Mouse (Mus musculus): ENCODE data around the gene Zfyve9. TPM values are rescaled to one million over a fixed set of nuclear protein-coding genes. Genes with fewer than 3 reads are reported as not detected.

The Zfyve9 gene
- polyA plus RNA-seq (2015; fragmentation: Nextera tagmentation; extraction: Ambion mirVana) = 5.6 and 6.1 TPM in 2 replicates

DNA sequence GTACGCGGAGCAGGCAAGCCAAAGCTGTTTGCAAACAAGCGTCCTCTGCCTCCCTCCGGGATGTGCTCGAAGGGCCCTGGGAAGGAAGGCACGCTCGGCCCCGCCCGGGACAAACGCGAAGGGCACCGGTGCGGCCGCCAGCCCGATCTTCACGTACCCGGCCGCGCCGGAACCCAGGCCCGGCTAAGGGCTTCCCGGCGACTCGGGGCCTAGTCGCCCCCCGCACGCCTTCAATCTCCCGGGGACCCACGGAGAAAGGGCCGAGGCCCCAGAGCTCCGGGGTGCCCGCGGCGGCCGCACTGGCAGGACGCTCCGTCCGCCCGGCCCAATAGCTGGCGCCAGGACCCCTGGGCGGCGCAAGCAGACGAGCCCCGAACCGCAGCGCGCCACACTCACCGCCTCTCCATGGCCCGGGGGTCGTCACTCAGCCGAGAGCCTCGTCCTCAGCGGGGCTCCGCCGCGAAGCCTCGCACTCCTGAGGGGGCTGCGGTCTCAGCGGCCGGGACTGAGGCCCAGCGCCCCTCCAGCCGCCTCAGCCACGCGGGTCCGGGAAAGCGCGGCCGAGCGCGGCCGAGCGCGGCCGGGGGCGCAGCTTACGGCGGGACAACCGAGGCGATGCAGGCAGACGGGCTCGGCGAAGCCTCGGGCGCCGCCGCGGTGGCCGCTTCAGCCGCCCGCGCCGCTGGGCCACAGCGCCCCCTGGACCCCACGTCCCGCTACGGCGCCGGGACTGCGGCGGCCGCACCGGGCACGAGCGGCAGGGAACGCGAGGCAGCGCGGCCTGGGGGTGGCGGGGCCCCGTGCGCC is at the start of gene Zfyve9:
Gene Zfyve9 (minus strand): TSS at position 742 of the 807 bp plus-strand sequence.
- Histone ChIP-seq H3K4me2 (replicated peaks) (peak within 1 kb of the TSS; percentile 70), H3K27ac (peak within 1 kb of the TSS; percentile 98), H3K4me3 (replicated peaks) (peak within 1 kb of the TSS; percentile 92), H3K9me3 (no peaks in the 10 kb centered on the region), H3K27me3 (no peaks in the 10 kb centered on the region), H3K9ac (replicated peaks) (peak within 1 kb of the TSS; percentile 96), H3K4me1 (replicated peaks) (peaks cover 6% of the 10 kb centered on the region), H3K36me3 (no peaks in the 10 kb centered on the region)
- ATAC-seq = peak; percentile 94
- 1% methylated on average over 77 of the region's 111 CpGs for WGBS

DNA sequence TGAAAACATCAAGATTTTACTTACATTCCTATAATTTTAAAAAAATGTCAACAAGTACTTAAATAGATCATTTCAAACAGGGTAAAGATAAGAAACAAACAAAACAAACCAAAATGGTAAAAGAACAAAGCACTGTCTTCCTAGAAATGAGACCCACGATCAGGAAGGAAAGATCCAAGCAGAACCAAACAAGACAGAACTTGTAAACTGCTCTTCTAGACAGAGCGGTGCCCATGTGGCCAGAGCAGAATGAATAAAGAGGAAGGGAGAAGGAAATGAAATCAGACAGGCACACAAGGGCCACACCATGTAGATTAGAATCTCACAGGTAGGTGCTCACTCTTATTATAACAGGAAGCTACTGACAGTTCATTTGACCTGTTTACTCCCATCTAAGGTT is 46.0 kb upstream of the Zfyve9 start:
- H3K4me3 ChIP-seq (replicated peaks) = no peak overlapping the region
- no peaks in the 10 kb centered on the region for H3K9me3 ChIP-seq
- peaks cover 14% of the 10 kb centered on the region for H3K4me1 ChIP-seq (replicated peaks)
- H3K36me3 ChIP-seq = peaks cover 71% of the 10 kb centered on the region
- H3K27ac ChIP-seq = no peak overlapping the region
- H3K9ac ChIP-seq (replicated peaks) = no peak overlapping the region
- WGBS = 93% methylated on average over 2 of the region's 2 CpGs
- no peak for ATAC-seq
- no peaks in the 10 kb centered on the region for H3K27me3 ChIP-seq
- no peak overlapping the region for H3K4me2 ChIP-seq (replicated peaks)

DNA sequence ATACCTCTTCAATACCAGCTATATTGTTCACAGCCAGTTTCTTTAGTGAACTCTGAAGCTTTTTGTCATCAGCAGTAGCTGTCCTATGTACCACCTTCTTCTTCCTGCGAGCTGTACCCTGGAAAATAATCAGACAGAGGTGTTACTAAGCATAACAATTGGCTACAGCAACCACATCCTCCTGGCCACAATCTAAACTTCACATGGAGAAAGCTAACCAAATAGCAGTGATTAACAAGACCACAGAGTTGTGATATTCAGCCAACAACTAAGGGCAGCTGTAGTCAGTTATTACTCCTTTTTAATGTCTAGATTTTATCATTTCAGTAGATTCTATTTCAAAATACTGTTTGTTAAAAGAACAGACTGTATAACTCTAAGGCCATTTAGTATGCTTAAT is 45.5 kb upstream of the Zfyve9 start:
- no peak overlapping the region for H3K9ac ChIP-seq (replicated peaks)
- no peak overlapping the region for H3K4me2 ChIP-seq (replicated peaks)
- no peaks in the 10 kb centered on the region for H3K27me3 ChIP-seq
- H3K27ac ChIP-seq = no peak overlapping the region
- no peak overlapping the region for H3K4me3 ChIP-seq (replicated peaks)
- H3K4me1 ChIP-seq (replicated peaks) = peaks cover 9% of the 10 kb centered on the region
- WGBS = 94% methylated on average over 1 of the region's 1 CpGs
- H3K36me3 ChIP-seq = peaks cover 73% of the 10 kb centered on the region
- no peaks in the 10 kb centered on the region for H3K9me3 ChIP-seq
- no peak for ATAC-seq

DNA sequence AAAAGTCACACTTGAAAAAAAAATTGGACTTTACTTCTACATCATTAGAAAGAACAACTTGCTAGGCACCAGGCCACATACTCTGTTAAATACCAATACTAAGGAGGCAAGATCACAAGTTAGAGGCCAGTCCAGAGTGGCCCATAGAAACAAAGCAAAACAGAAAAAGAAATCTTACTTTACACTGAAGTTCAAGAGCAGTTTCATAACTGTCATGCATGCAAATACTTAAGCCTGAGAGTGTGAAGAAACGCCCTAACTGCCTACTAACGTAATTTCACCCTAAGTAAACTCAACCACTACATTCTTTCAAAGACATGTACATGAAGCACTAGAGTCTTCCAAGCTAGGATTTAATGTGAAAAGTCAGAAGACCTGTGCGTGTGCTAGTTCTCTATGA is 45.1 kb upstream of the Zfyve9 start:
- Histone ChIP-seq H3K4me2 (replicated peaks) (no peak overlapping the region), H3K27ac (no peak overlapping the region), H3K4me3 (replicated peaks) (no peak overlapping the region), H3K36me3 (peaks cover 77% of the 10 kb centered on the region), H3K9me3 (no peaks in the 10 kb centered on the region), H3K4me1 (replicated peaks) (peaks cover 5% of the 10 kb centered on the region), H3K9ac (replicated peaks) (no peak overlapping the region), H3K27me3 (no peaks in the 10 kb centered on the region)
- no peak for ATAC-seq
- WGBS = 97% methylated on average over 3 of the region's 3 CpGs

DNA sequence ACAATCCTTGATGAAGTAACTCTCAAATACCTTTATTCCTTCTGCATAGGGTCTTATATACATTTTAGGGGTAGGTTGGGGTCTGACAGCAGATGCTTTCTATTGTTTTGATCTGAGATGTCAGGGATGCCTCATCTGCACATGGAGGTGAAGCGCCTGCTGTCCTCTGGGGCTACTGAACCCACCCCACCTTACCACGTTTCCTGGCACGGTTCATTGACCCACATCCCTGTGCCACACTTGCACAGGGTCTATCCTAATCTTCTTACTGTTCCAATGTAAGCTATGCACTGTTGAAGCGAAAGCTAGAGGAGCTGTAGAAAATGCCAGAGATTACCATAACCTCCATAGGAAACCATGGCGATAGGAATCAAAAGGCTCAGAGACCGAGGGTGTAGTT is 31.0 kb upstream of the Zfyve9 start:
- H3K27me3 ChIP-seq = no peaks in the 10 kb centered on the region
- no peak overlapping the region for H3K4me3 ChIP-seq (replicated peaks)
- peak; percentile 50; the same call in 1 of the 2 replicates for ATAC-seq
- H3K9ac ChIP-seq (replicated peaks) = no peak overlapping the region
- H3K9me3 ChIP-seq = no peaks in the 10 kb centered on the region
- no peak overlapping the region for H3K27ac ChIP-seq
- peaks cover 12% of the 10 kb centered on the region for H3K36me3 ChIP-seq
- WGBS = 49% methylated on average over 6 of the region's 6 CpGs
- no peaks in the 10 kb centered on the region for H3K4me1 ChIP-seq (replicated peaks)
- H3K4me2 ChIP-seq (replicated peaks) = no peak overlapping the region

DNA sequence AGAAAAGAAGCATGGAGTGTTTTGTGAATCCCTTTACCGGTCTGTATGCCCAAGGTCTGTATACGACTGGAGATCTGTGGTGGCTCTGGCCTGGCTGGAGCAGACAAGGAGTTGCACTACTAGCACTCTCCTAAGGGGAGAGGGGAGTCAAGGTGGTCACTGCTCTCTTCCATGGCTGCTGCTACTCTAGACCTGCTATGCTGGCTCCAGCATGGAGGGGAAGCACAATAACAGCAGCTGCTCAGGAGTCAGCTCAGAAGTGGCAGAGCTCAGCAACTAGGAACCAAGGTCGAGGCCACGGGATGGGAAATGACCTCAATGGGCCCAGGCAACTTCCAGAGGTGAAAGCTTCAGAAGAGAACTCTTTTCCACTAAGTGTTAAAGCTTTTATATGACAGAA is 30.5 kb upstream of the Zfyve9 start:
- no peaks in the 10 kb centered on the region for H3K9me3 ChIP-seq
- no peaks in the 10 kb centered on the region for H3K4me1 ChIP-seq (replicated peaks)
- no peaks in the 10 kb centered on the region for H3K27me3 ChIP-seq
- H3K36me3 ChIP-seq = peaks cover 12% of the 10 kb centered on the region
- no peak overlapping the region for H3K27ac ChIP-seq
- no peak for ATAC-seq
- H3K4me2 ChIP-seq (replicated peaks) = no peak overlapping the region
- no peak overlapping the region for H3K9ac ChIP-seq (replicated peaks)
- H3K4me3 ChIP-seq (replicated peaks) = no peak overlapping the region
- WGBS = 76% methylated on average over 4 of the region's 4 CpGs

DNA sequence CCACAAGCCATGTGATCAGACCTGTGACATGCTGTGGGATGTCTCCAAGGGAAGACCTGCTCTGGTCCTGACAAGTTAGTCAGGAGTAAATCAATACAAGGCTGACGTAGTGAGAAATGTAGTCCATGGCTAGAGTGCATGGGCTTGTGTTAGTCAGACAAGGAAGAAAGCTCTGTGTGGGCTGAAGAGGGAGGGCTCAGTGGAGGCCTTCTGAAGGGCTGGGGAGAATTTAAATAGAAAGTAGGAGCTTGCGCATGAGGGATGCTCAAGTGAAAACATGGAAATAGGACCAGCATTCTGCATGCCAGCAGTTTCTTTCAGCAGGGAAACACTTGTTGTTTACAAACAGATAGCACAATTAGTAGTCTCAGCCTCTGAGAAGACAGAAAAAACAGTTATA is 22.9 kb upstream of the Zfyve9 start:
- H3K4me2 ChIP-seq (replicated peaks) = no peak overlapping the region
- no peaks in the 10 kb centered on the region for H3K4me1 ChIP-seq (replicated peaks)
- WGBS = 81% methylated on average over 2 of the region's 2 CpGs
- H3K36me3 ChIP-seq = no peaks in the 10 kb centered on the region
- no peak for ATAC-seq
- H3K27ac ChIP-seq = no peak overlapping the region
- no peaks in the 10 kb centered on the region for H3K27me3 ChIP-seq
- H3K9me3 ChIP-seq = no peaks in the 10 kb centered on the region
- H3K4me3 ChIP-seq (replicated peaks) = no peak overlapping the region
- H3K9ac ChIP-seq (replicated peaks) = no peak overlapping the region

DNA sequence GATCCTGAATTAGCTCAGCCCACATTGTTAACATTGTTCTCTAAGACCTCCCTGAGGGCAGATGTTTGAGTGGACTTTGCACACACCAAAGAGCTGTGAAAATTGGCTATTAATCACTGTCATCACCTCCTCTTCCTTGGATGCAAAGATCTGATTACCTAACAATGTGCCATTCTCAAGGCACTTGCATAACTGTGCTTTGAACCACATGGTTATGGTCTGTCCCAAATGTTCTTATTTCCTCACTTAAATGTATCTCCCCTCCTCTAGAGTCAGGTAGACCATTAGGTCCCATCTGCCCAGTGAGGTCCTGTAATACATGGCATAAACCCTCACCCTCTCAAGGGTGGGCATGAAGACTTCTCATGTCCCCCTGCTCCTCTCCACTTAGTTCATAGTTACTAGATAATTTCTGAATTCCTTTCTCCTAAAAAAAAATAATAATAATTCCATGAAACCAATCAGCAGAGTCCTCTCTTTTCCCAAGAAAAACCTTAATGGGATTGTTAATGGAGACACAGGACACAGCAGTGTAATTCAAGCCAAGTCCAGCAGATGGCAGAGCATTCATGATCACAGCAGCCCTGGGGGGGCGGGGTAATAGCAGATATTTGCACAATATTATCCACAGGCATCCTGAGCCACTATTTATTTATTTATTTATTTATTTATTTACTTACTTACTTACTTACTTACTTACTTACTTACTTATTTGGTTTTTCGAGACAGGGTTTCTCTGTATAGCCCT is 17.7 kb upstream of the Zfyve9 start:
- H3K4me1 ChIP-seq (replicated peaks) = no peaks in the 10 kb centered on the region
- WGBS = 56% methylated on average over 2 of the region's 2 CpGs
- no peaks in the 10 kb centered on the region for H3K9me3 ChIP-seq
- ATAC-seq = no peak
- H3K4me3 ChIP-seq (replicated peaks) = no peak overlapping the region
- no peak overlapping the region for H3K27ac ChIP-seq
- no peak overlapping the region for H3K4me2 ChIP-seq (replicated peaks)
- H3K36me3 ChIP-seq = no peaks in the 10 kb centered on the region
- no peak overlapping the region for H3K9ac ChIP-seq (replicated peaks)
- no peaks in the 10 kb centered on the region for H3K27me3 ChIP-seq

DNA sequence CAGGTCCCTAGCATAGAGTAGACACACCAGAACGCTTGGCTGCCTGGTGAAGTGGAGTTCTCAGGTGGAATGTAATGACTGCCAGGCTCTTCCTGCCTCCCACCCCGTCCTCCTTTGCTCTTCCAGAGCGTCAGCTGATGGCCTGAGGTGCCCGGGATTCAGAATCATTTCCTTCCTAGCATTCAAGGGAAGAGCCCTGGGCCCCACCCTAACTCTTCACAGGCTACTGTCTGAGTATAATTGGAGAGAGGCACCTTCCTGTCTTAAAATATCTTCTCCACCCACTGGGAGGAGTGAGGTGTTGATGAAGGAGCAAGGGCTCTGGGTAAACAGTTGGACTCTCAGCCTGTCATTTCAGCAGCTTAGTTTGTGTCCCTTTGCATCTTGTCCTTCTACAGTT is 16.1 kb upstream of the Zfyve9 start:
- no peak for ATAC-seq
- Histone ChIP-seq H3K36me3 (no peaks in the 10 kb centered on the region), H3K9me3 (no peaks in the 10 kb centered on the region), H3K9ac (replicated peaks) (no peak overlapping the region), H3K4me1 (replicated peaks) (no peaks in the 10 kb centered on the region), H3K4me3 (replicated peaks) (no peak overlapping the region), H3K27ac (no peak overlapping the region), H3K4me2 (replicated peaks) (no peak overlapping the region), H3K27me3 (no peaks in the 10 kb centered on the region)
- WGBS = 66% methylated on average over 4 of the region's 4 CpGs

DNA sequence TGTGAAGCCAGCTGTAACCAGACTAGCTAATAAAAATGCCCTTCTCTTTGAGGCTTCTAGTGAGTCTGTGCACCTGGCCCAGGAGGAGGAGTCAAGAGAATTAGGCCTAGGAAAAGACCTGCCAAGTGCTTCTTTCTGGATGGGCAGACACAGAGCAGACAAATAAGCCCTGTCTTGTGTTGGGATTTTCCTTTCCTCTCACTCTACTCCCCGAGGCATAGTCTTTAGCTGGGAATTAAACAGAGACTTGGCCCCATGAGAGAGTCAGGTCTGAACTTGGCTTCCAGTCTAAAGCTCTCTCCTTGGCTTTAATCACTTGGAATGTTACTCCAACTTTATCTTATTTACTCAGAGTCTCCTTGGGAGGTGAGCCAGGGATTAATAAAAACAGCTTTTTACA is 13.3 kb upstream of the Zfyve9 start:
- Histone ChIP-seq H3K4me2 (replicated peaks) (no peak overlapping the region), H3K9me3 (no peaks in the 10 kb centered on the region), H3K4me3 (replicated peaks) (no peak overlapping the region), H3K27ac (no peak overlapping the region), H3K9ac (replicated peaks) (no peak overlapping the region), H3K27me3 (no peaks in the 10 kb centered on the region), H3K36me3 (no peaks in the 10 kb centered on the region), H3K4me1 (replicated peaks) (no peaks in the 10 kb centered on the region)
- WGBS = 63% methylated on average over 1 of the region's 1 CpGs
- no peak for ATAC-seq

DNA sequence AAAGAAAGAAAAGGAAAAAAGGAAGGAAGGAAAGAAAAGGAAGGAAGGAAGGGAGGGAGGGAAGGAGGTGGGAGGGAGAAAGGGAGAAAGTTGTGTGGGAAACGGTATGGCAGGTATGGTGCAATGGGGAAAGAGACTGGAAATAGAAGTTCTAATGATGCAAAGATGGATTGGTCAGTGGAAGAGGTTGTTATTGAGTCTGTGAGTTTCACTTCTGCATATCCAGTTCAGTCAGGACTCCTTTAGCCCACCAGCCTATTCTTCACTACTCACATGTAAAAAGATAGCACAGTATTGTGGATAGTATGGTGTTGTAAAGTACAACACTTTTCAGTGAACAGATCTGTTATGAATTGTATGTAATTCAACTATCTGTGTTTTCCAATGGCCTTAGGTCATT is 9.9 kb upstream of the Zfyve9 start:
- no peaks in the 10 kb centered on the region for H3K36me3 ChIP-seq
- no peaks in the 10 kb centered on the region for H3K4me1 ChIP-seq (replicated peaks)
- H3K9ac ChIP-seq (replicated peaks) = no peak overlapping the region
- no peaks in the 10 kb centered on the region for H3K9me3 ChIP-seq
- H3K27me3 ChIP-seq = no peaks in the 10 kb centered on the region
- no peak for ATAC-seq
- 69% methylated on average over 1 of the region's 1 CpGs for WGBS
- no peak overlapping the region for H3K4me2 ChIP-seq (replicated peaks)
- no peak overlapping the region for H3K4me3 ChIP-seq (replicated peaks)
- no peak overlapping the region for H3K27ac ChIP-seq

DNA sequence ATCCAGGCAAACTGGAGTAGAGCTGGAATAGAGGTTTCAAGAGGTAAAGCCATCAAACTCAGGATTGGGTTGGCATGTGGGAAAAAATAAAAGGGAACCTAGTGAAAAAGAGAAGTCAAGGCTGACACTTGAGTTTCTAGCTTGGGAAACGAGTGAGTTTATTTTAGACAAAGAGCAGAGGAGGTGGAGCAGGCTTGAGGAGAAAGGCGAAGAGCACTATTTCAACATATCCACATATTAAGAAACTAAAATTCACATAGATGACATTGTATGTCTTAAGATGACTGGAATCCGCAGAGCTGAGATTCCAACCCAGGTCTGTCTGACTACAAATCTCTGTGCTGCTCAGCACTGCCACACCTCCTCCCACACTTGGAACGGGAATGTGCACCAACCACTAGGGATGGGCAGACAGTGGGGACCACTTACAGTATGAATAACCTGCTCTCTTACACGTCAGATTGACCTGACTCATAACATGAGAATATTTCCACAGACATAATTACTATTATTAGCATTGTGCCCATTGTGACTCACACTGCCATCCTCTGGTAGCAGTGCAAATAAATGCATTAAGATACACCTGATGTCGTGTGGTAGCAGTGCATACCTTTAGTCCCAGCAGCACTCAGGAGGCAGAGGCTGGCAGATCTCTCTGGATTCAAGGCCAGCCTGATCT is 8.8 kb upstream of the Zfyve9 start:
- Histone ChIP-seq H3K4me1 (replicated peaks) (no peaks in the 10 kb centered on the region), H3K27me3 (no peaks in the 10 kb centered on the region), H3K9ac (replicated peaks) (no peak overlapping the region), H3K4me2 (replicated peaks) (no peak overlapping the region), H3K4me3 (replicated peaks) (no peak overlapping the region), H3K9me3 (no peaks in the 10 kb centered on the region), H3K36me3 (no peaks in the 10 kb centered on the region), H3K27ac (no peak overlapping the region)
- ATAC-seq = no peak
- WGBS = 85% methylated on average over 6 of the region's 6 CpGs
